Mouse (Mus musculus): ENCODE measurements around the gene Lgals7.
A peak's percentile ranks its signal among the peaks of the same experiment; 100 is the strongest.

Lgals7 gene

GRCm38 (mm10) chr7:28863540-28863939, at the start of gene Lgals7:
Lgals7 (plus strand) TSS chr7:28863853.
- DNase-seq (ENCODE audit: low read depth, low spot score), result no peak

- DNase-seq (ENCODE audit: low read depth, low spot score), result no peak
These were observed 49.2 kb upstream of the Lgals7 start for GRCm38 (mm10) chr7:28814306-28815034.

GRCm38 (mm10) chr7:28815230-28815629, 48.4 kb upstream of the Lgals7 start:
- DNase-seq (ENCODE audit: low read depth, low spot score), result no peak

GRCm38 (mm10) chr7:28816201-28816600, 47.5 kb upstream of the Lgals7 start:
- no peak for DNase-seq (ENCODE audit: low read depth, low spot score)

- DNase-seq (ENCODE audit: low read depth, low spot score), result no peak
These were observed 46.7 kb upstream of the Lgals7 start for GRCm38 (mm10) chr7:28816920-28817319.

- no peak for DNase-seq (ENCODE audit: low read depth, low spot score)
These were observed 46.1 kb upstream of the Lgals7 start for GRCm38 (mm10) chr7:28817524-28817923.

GRCm38 (mm10) chr7:28817957-28818356, 45.7 kb upstream of the Lgals7 start:
- DNase-seq (ENCODE audit: low read depth, low spot score), result no peak

- no peak for DNase-seq (ENCODE audit: low read depth, low spot score)
These were observed 45.2 kb upstream of the Lgals7 start for GRCm38 (mm10) chr7:28818436-28818835.

GRCm38 (mm10) chr7:28818861-28819452, 44.7 kb upstream of the Lgals7 start:
- DNase-seq (ENCODE audit: low read depth, low spot score), result no peak

GRCm38 (mm10) chr7:28819571-28819970, 44.1 kb upstream of the Lgals7 start:
- no peak for DNase-seq (ENCODE audit: low read depth, low spot score)

GRCm38 (mm10) chr7:28820358-28821260, 43.0 kb upstream of the Lgals7 start:
- DNase-seq (ENCODE audit: low read depth, low spot score), result no peak

- no peak for DNase-seq (ENCODE audit: low read depth, low spot score)
These were observed 42.3 kb upstream of the Lgals7 start for GRCm38 (mm10) chr7:28821261-28821831.

GRCm38 (mm10) chr7:28822556-28822955, 41.1 kb upstream of the Lgals7 start:
- DNase-seq (ENCODE audit: low read depth, low spot score), result no peak

- DNase-seq (ENCODE audit: low read depth, low spot score), result no peak
These were observed 40.4 kb upstream of the Lgals7 start for GRCm38 (mm10) chr7:28822993-28823903.

- DNase-seq (ENCODE audit: low read depth, low spot score), result no peak
These were observed 39.7 kb upstream of the Lgals7 start for GRCm38 (mm10) chr7:28823932-28824331.

GRCm38 (mm10) chr7:28824941-28825685, 38.5 kb upstream of the Lgals7 start, which contains the start of gene Ech1:
Ech1 (plus strand) TSS chr7:28825217.
- peak; percentile 88 for DNase-seq (ENCODE audit: low read depth, low spot score)

GRCm38 (mm10) chr7:28825686-28826401, 37.8 kb upstream of the Lgals7 start:
- DNase-seq (ENCODE audit: low read depth, low spot score), result no peak

- DNase-seq (ENCODE audit: low read depth, low spot score), result no peak
These were observed 37.3 kb upstream of the Lgals7 start for GRCm38 (mm10) chr7:28826402-28826772.

- DNase-seq (ENCODE audit: low read depth, low spot score), result no peak
These were observed 36.3 kb upstream of the Lgals7 start for GRCm38 (mm10) chr7:28827338-28827737.

Measured in embryo, embryonic 11.5 days (tissue).